Mouse (Mus musculus): ENCODE measurements around the gene Hmgcll1.
"Not testable (repeated sequence)": the region's sequence is repeated elsewhere in the genome, so short reads cannot be mapped to it uniquely, and the experiment has no call there.

The Hmgcll1 gene

DNA sequence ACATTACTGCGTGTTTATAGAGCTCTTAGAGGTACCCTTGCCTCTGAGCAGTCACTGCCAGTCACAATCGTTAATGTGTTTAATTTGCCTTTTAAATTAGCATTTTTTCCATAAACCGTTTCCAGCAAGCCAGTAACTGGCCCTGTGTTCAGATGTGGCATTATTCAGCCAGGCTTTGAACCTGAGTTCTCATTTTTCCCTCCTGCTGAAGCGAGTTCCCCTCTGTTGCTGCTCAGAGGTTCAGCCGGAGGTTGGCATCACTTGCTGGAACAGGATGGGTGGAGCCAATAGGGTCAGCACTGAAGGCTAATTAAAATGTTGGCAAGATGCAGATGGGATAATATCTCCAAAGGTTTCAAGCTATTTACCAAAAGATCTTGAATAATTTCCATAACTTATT lies 28.7 kb downstream of the Hmgcll1 start:
- no peak for ATAC-seq (ENCODE audit: insufficient number of reproducible peaks, low FRiP score, low TSS enrichment)

DNA sequence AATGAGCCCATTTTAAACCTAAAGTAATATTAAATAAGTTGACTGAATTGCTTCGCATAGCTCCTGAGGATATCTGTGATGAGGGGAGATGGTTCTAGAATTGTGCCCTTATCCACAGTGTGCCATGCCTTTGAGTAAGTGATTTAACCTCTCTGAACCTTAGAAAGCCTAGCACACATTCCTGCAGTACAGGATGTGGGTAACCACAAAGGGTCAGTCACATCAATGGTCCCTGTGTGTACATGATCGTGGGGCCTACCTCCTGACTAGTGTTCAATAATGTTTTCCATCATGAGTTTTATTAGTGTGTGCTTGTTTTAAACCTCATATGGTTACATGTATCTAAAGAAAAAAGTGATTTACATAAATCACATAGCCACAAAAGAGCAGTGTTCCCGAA lies 46.3 kb downstream of the Hmgcll1 start:
- ATAC-seq (ENCODE audit: insufficient number of reproducible peaks, low FRiP score, low TSS enrichment) = no peak

DNA sequence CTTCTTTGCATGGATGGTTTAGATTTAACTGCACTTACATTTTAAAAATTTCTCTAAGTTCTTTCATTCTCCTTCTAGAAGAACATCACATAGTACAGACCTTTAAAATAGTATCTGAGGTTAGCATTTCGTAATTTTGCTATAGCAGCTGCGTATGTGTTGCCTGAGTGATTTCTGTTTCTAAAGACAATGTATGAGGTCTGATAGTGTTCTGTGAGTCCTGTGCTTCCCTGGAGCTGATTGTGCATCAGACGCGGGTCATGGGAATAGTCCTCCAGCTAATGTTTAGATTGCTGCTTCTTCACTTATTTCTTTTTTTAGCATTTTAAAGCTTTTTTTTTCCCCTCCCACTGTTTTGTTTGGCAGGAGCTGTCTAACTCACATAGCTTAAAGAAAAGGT lies 46.8 kb downstream of the Hmgcll1 start:
- ATAC-seq (ENCODE audit: insufficient number of reproducible peaks, low FRiP score, low TSS enrichment) = no peak

DNA sequence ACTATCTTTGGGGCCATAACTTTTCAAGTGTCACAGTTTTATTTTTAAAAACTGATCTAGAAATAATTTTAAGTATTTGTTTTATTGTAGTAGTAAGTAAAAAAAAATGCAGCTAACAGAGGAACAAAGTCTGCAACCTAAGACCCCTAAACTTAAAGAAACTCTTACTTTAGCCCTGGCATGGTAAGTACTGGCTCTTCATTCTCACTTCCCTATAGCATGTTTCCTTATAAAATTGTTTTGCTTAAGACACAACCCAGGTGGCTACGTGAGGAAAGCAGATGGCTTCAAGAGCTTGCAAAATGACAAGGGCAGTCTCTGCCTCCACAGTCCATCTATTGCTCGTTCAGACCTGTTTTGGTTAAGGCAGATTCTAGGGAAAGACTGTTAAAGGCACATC lies 49.5 kb downstream of the Hmgcll1 start:
- no peak for ATAC-seq (ENCODE audit: insufficient number of reproducible peaks, low FRiP score, low TSS enrichment)

DNA sequence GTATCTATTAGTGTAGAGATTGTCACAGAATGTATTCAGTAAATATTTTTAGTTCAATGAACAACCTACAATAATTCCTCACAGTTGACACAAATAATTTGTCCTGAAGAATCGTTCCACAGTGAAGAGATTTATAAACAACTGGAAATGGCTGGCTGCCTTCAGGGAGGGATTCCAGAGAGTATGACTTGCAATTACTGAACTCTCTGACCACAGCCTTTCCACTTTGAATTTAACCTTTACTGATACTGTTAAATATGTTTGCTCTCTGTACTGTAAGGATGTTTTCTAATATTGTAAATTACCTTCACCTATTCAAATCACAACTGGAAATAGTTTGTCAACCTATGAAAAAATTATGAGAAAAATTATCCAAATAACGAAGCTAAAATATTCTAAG lies 76.9 kb downstream of the Hmgcll1 start:
- ATAC-seq (ENCODE audit: insufficient number of reproducible peaks, low FRiP score, low TSS enrichment) = no peak

DNA sequence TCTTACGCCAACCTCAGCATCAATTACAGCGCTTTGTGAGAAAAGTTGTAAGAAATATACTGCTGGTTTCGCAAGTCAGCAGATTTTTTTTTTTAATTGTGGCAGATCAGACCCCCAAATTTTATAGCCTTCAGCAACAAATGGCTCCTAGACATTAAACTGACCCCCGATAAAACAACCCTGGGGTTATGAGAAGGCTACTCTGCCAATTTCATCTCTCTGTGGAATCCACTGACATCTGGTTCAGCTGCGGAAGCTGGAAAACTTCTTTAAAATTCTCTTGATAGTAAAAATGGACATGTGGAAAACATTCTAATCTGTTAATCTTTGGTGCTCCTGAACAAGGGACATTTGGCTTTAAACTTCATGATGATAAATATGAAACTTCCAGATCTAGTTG lies 82.6 kb downstream of the Hmgcll1 start:
- no peak for ATAC-seq (ENCODE audit: insufficient number of reproducible peaks, low FRiP score, low TSS enrichment)

DNA sequence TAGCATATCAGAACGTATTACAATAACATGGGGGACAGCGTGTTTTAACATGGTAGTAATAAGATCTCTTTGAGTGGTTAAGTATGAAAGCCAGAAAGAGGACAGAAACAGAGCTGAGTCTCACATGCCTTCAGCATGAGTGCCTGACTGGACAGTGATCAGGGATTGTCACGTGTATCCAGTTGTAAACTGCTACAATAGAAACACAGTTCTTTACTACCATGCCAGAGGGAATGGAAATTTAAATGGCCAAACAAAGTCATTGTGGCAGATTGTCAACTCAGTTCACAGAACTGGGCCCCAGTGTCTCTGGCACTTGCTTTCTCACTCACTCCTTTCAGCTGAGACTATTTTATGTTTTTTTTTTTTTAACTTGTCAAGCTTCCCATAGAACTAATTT lies 85.3 kb downstream of the Hmgcll1 start:
- ATAC-seq (ENCODE audit: insufficient number of reproducible peaks, low FRiP score, low TSS enrichment) = no peak

DNA sequence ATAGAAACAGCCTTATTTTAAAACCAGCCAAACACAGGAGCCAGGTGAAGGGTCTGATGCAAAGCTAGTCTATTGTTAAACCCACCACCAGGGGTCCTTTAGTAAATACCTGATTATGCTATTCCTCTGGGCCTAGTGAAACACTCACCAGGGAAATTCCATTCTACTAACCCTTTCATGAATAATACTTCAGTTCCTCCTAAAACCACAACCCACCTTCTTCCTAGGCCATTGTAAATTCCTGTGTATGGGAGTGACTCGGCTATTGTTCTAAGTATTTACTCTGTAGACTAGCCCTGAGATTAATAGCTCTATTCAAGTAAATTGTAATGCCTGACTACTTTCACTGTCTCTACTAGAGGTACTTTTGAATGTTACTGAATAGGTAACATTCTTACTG lies 89.8 kb downstream of the Hmgcll1 start:
- not testable (repeated sequence) for ATAC-seq (ENCODE audit: insufficient number of reproducible peaks, low FRiP score, low TSS enrichment)

DNA sequence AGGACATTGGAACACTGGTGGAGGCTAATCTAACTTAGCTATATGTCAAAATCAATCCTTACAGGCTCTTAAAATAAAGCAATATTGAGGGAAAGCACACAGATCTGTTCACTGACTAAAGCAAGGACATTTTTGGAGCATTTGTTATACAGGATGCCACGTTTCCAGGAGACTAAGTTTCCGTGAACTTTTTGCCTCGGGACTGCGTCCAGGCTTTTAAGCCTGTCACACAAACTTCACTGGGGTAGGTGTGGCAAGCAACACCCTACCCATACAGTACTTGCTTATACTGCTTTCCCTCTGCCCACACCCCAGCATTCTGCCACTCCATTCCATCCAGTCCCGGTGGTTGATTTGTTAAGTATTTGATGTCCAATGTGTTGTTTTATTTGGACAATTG lies 90.2 kb downstream of the Hmgcll1 start:
- no peak for ATAC-seq (ENCODE audit: insufficient number of reproducible peaks, low FRiP score, low TSS enrichment)

DNA sequence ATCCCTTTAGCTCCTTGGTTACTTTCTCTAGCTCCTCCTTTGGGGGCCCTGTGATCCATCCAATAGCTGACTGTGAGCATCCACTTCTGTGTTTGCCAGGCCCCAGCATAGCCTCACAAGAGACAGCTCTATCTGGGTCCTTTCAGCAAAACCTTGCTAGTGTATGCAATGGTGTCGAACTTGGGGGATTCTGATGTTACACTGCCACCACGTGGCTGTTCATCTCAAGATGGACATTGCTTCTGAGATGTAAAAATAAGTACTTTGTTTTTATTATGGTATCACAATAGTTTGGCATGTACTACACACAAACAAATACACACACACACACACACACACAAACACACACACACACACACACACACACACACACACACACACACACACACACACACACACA lies 108.2 kb downstream of the Hmgcll1 start:
- ATAC-seq (ENCODE audit: insufficient number of reproducible peaks, low FRiP score, low TSS enrichment) = not testable (repeated sequence)

DNA sequence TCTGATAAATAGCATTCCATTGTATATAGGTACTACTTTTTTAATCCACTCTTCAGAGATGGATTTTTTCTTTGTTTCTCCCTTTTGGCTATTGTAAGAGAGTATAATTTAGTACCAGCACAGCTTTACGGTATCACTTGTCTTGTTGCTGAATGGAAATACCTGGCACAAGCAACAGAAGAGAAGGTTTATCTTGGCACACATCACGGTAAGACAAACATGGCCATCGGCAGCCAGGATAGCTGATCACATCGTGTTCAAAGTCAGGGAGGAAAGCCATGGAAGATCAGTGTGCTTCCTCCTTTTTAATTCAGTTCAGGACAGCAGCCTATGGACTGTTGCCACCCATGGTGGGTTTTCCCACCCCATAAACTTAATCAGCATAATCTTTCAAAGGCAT lies 109.6 kb downstream of the Hmgcll1 start:
- no peak for ATAC-seq (ENCODE audit: insufficient number of reproducible peaks, low FRiP score, low TSS enrichment)

DNA sequence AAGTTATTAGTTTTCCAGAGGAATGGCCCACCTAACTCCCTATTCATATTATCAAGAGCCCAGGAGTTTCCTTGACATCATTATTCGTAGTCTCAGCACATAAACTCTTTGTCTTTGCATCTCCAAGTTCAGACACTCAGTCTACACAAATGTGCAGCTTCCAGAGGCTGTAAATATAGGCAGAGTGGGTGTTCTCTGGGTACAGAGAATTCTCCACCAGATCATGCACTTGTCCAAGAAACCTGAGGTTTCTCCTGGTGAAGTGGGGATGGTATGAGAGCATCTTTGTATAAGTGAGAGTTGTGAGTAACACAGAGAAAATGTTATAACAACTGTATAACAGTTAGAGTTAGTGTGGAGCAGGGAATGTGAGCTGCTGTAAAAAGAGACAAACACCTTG lies 114.7 kb downstream of the Hmgcll1 start:
- no peak for ATAC-seq (ENCODE audit: insufficient number of reproducible peaks, low FRiP score, low TSS enrichment)

DNA sequence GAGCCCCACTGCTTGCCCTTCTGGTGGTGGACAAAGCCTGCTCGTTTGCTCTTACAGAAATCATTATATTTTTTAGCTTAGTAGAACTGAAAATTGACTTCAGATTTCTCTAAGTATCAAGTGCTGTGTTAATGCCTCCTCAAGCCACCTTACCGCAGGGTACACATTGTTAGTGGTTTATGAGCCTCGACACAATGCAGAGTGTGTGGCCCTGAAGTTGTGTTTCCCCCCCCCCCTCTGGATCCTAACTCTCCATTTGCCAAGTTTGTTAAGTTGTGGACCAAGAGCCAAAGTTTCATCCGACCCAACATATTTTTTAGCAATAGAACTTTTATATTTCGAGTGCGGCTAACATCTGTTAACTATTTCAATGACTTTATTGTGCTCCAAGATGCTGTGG lies 119.4 kb downstream of the Hmgcll1 start:
- no peak for ATAC-seq (ENCODE audit: insufficient number of reproducible peaks, low FRiP score, low TSS enrichment)

DNA sequence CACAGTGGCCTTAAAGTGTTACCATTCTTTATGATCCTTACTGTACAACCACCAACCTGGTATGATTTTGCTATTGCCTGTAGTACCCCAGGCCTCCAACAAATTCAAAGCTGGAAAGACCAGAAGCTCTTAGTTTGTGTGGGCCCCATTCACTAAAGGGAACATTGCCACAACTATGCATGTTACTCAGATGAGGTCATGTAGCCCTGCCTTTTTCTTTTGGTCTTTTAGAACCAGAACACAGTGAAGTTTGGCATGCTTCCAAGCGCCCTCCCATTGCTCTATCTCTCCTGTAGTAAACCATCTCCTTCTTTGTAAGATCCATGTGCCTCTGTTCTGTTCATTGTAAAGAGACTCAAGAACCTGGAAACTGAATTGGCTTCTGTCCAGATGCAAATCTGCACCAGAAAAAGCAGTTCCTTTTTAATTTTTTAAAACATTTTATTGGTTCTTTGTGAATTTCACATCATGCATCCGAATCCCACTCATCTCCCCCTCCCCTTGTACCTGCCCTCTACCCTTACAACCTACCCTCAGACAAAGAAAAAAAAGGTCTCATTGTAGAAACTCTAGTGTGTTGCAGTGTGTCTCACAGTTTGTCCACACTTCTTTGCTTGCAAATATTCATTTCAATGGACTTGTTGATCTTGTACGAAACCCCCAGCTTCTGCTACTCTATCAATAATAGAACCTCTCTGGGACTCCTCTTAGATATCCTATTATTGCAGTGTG lies 123.9 kb downstream of the Hmgcll1 start:
- no peak for ATAC-seq (ENCODE audit: insufficient number of reproducible peaks, low FRiP score, low TSS enrichment)

DNA sequence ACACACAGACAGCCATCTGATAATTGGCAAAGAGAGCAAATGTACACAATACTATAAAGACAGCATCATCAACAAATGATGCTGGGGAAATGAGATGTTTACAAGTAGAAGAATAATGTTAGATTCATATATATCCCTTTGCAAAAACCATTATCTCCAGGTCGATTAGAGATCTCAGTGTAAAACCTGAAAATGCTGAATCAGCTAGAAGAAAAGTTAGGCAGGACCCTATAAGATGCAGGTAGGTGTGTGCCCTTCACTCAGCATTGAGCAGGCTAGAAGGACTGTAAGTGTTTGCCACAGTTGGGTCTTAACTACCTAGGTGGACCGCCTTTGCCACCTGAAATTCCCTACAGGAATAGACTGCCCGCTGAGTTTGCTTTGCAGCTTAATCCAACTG lies 130.9 kb downstream of the Hmgcll1 start:
- no peak for ATAC-seq (ENCODE audit: insufficient number of reproducible peaks, low FRiP score, low TSS enrichment)

DNA sequence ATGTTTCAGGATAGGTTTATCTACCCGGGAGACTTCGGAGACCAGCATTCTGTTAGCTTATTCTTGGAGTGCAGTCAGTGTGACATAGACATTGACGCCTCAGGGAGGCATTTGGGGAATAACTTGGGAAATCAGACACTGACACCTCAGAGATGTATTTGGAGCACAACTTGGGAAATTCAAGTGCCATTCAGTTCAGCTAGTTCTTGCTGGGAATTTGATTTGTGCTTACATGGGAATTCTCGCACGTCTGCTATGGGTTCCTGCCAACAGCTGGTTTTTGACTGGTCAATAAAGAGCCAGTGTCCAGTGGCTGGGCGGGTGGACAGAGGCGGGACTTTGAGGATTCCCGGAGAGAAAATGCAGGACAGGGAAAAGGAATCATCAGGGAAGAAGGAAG lies 147.8 kb downstream of the Hmgcll1 start:
- ATAC-seq (ENCODE audit: insufficient number of reproducible peaks, low FRiP score, low TSS enrichment) = no peak

DNA sequence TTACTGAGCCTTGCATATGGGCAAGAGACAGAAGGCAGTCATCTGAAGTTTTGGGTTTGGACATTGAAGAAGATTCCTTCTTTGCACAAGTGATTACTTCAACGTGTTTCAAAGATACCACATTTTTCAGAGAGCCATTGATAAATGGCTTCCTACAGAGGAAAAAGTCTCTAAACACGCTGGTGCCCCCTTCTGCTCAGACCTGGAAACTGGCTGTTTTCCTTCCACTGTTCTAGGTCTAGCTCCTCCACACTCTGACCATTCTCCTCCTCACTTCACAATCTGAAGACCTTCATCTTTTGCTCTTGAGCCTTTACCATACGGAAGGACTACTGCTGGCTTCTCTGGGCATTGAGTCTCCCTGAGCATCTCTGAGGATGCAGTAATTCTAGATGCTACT lies 153.7 kb downstream of the Hmgcll1 start:
- ATAC-seq (ENCODE audit: insufficient number of reproducible peaks, low FRiP score, low TSS enrichment) = no peak

DNA sequence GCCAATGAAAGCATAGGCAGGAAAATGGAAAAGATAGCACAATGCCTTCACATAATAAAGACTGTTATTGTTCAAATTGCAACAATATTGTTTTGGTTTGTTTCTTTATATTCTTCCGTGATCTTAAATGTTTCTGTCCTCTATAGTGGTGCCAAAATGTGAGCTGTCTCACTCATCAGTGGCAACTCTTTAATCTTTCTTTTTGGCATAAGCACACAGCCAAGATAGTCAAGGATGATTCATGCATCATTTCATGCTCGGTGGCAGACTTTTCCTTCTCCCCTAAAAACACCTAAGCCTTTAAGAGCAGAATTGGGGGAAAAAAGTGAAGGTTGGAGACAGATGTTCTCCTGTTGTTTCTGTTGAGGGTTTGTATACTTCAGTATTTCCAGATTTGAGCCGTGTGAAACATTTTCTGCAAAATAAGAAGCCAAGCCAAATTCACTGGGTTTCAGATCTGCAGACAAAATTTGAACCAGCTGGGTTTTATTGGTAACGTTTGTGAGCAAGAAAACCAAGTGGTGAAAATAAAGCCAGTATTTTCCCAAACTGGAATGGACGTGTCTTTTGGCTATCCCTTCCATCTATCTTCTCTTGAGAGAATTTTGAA lies 158.1 kb downstream of the Hmgcll1 start:
- no peak for ATAC-seq (ENCODE audit: insufficient number of reproducible peaks, low FRiP score, low TSS enrichment)

DNA sequence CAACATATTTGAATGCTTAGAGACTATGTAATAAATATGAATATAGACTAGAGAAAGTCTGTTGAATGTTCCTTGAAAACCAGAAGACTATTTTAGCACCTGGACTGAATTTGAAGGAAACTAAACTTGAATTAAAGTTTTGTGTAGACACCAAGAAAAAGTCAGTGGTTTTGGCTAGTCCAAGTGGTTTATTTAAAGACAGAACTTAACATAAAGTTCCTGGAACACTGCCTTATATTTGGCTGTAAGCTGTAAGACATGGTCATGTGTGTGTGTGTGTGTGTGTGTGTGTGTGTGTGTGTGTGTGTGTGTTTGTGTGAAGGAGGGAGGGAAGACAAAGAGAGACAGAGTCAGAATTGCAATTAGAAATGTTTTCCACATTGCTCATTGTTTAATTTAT lies 164.6 kb downstream of the Hmgcll1 start:
- no peak for ATAC-seq (ENCODE audit: insufficient number of reproducible peaks, low FRiP score, low TSS enrichment)

Data from cerebellum, adult (tissue).